Mouse (Mus musculus) kidney, postnatal 0 days (tissue): Measurements from ENCODE around the gene Pten. TPM values are rescaled to one million over a fixed set of nuclear protein-coding genes. Genes with fewer than 3 reads are reported as not detected.

Experiments
- ATAC-seq: fragments of 200-750 bp; cut with Nextera tagmentation; replicated peaks from 2 replicates; pipeline ENCODE4 v1.8.0; 2017; ENCODE audit warnings: low read depth, moderate number of reproducible peaks, moderate TSS enrichment, moderate library complexity; ENCODE audit not compliant: low FRiP score
- DNase-seq: peaks from one replicate; pipeline ENCODE4 v3.0.0-alpha.2; 2016; ENCODE audit warnings: low spot score
- H3K27ac ChIP-seq: fragments of 300-500 bp; sonication (generic); 2 replicates; pipeline ENCODE4 v1.5.1; 2014; ENCODE audit warnings: mild to moderate bottlenecking
- H3K27me3 ChIP-seq: fragments of 300-500 bp; sonication (generic); 2 replicates; pipeline ENCODE4 v1.6.1; 2014; ENCODE audit warnings: low read length, mixed read lengths; ENCODE audit not compliant: insufficient read depth
- H3K36me3 ChIP-seq: fragments of 300-500 bp; sonication (generic); 2 replicates; pipeline ENCODE4 v1.6.1; 2014; ENCODE audit warnings: low read length, mixed read lengths; ENCODE audit not compliant: insufficient read depth
- H3K4me1 ChIP-seq: fragments of 300-500 bp; sonication (generic); replicated peaks from 2 replicates; pipeline ENCODE4 v1.6.1; 2014; ENCODE audit warnings: antibody characterized with exemption, low read length, mixed read lengths; ENCODE audit not compliant: insufficient read depth
- H3K4me2 ChIP-seq: fragments of 300-500 bp; sonication (generic); 2 replicates; pipeline ENCODE4 v1.6.1; 2014; ENCODE audit warnings: mild to moderate bottlenecking, low read length, moderate library complexity, mixed read lengths
- H3K4me3 ChIP-seq: fragments of 300-500 bp; sonication (generic); replicated peaks from 2 replicates; pipeline ENCODE4 v1.5.1; 2014; ENCODE audit warnings: low read depth, low read length
- H3K9ac ChIP-seq: fragments of 300-500 bp; sonication (generic); 2 replicates; pipeline ENCODE4 v1.6.1; 2014; ENCODE audit warnings: low read depth, low read length
- H3K9me3 ChIP-seq: fragments of 300-500 bp; sonication (generic); replicated peaks from 2 replicates; pipeline ENCODE4 v1.6.1; 2016; ENCODE audit warnings: low read length, inconsistent platforms, mixed read lengths
- CTCF ChIP-seq: IDR thresholded peaks from 2 replicates; pipeline ENCODE4 v1.5.1; 2016; ENCODE audit warnings: antibody characterized with exemption, low read depth, mild to moderate bottlenecking, moderate library complexity
- WGBS: fragments of 180-500 bp; shearing (Covaris S2); extraction: QIAGEN DNeasy Blood & Tissue Kit; methylation state at CpG from one replicate; pipeline ENCODE4 v1.1.7; 2014; 5-methylcytosine and 5-hydroxymethylcytosine counted together
- polyA plus RNA-seq: library from polyadenylated mRNA; unstranded; fragments of >200 nt; fragmentation: Nextera tagmentation; extraction: Ambion mirVana; gene quantifications from 2 replicates; pipeline ENCODE4 v1.2.1, GENCODE M21; 2015

Pten gene
- polyA plus RNA-seq, 1 experiment from 2014 or later: 9.2 TPM

- Histone ChIP-seq H3K4me1 (no peaks in the 10 kb centered on the region), H3K27ac (no peak overlapping the region), H3K4me2 (peak overlapping the region; percentile 66), H3K36me3 (no peaks in the 10 kb centered on the region), H3K9me3 (no peaks in the 10 kb centered on the region), H3K27me3 (no peaks in the 10 kb centered on the region), H3K9ac (peak overlapping the region; percentile 98), H3K4me3 (peak overlapping the region; percentile 97)
- DNase-seq (no peak), ATAC-seq (no peak)
- no peak for TF ChIP-seq CTCF
- WGBS: under 1% methylated on average over 11 of the region's 11 CpGs
These were observed 1.5 kb downstream of the Pten start for GRCm38 (mm10) chr19:32758793-32759161.

GRCm38 (mm10) chr19:32759357-32760024, 2.2 kb downstream of the Pten start:
- no peaks in the 10 kb centered on the region for H3K36me3 ChIP-seq
- TF ChIP-seq CTCF: no peak
- H3K4me2 ChIP-seq: peak overlapping the region; percentile 66
- no peaks in the 10 kb centered on the region for H3K9me3 ChIP-seq
- 2% methylated on average over 8 of the region's 8 CpGs for WGBS
- H3K4me1 ChIP-seq: no peaks in the 10 kb centered on the region
- no peak overlapping the region for H3K27ac ChIP-seq
- ATAC-seq (no peak), DNase-seq (no peak)
- peak overlapping the region; percentile 97 for H3K4me3 ChIP-seq
- H3K9ac ChIP-seq: peak overlapping the region; percentile 98
- H3K27me3 ChIP-seq: no peaks in the 10 kb centered on the region

- no peak for TF ChIP-seq CTCF
- peak; percentile 43 for DNase-seq
- H3K27ac ChIP-seq: no peak overlapping the region
- no peaks in the 10 kb centered on the region for H3K9me3 ChIP-seq
- no peaks in the 10 kb centered on the region for H3K27me3 ChIP-seq
- H3K4me2 ChIP-seq: peak overlapping the region; percentile 66
- H3K9ac ChIP-seq: 0 out of 2 replicates have a peak overlapping the region, but pooled peaks have one; percentile 9
- H3K4me3 ChIP-seq: peak overlapping the region; percentile 97
- no peaks in the 10 kb centered on the region for H3K4me1 ChIP-seq
- no peaks in the 10 kb centered on the region for H3K36me3 ChIP-seq
- WGBS: 21% methylated on average over 6 of the region's 6 CpGs
- no peak for ATAC-seq
These were observed 3.2 kb downstream of the Pten start for GRCm38 (mm10) chr19:32760499-32760898.

GRCm38 (mm10) chr19:32761162-32761561, 3.9 kb downstream of the Pten start:
- H3K4me2 ChIP-seq: peak overlapping the region; percentile 66
- H3K9me3 ChIP-seq: no peaks in the 10 kb centered on the region
- no peaks in the 10 kb centered on the region for H3K36me3 ChIP-seq
- TF ChIP-seq CTCF: no peak
- H3K4me1 ChIP-seq: no peaks in the 10 kb centered on the region
- ATAC-seq (no peak), DNase-seq (no peak)
- no peaks in the 10 kb centered on the region for H3K27me3 ChIP-seq
- no peak overlapping the region; the same call in 1 of the 2 replicates for H3K4me3 ChIP-seq
- 59% methylated on average over 4 of the region's 4 CpGs for WGBS
- no peak overlapping the region for H3K9ac ChIP-seq
- H3K27ac ChIP-seq: no peak overlapping the region

- TF ChIP-seq CTCF: no peak
- ATAC-seq: no peak
- Histone ChIP-seq H3K4me1 (no peaks in the 10 kb centered on the region), H3K4me3 (no peak overlapping the region), H3K36me3 (no peaks in the 10 kb centered on the region), H3K9me3 (no peaks in the 10 kb centered on the region), H3K9ac (no peak overlapping the region), H3K27ac (no peak overlapping the region), H3K27me3 (no peaks in the 10 kb centered on the region), H3K4me2 (no peak overlapping the region)
- DNase-seq: no peak
- 51% methylated on average over 4 of the region's 4 CpGs for WGBS
These were observed 5.2 kb downstream of the Pten start for GRCm38 (mm10) chr19:32762493-32762892.

- DNase-seq: no peak
- no peak for TF ChIP-seq CTCF
- no peaks in the 10 kb centered on the region for H3K27me3 ChIP-seq
- H3K4me1 ChIP-seq: no peaks in the 10 kb centered on the region; the same call in 1 of the 2 replicates
- 17% methylated on average over 2 of the region's 2 CpGs for WGBS
- H3K4me2 ChIP-seq: no peak overlapping the region
- H3K9me3 ChIP-seq: no peaks in the 10 kb centered on the region
- no peak overlapping the region for H3K27ac ChIP-seq
- H3K9ac ChIP-seq: no peak overlapping the region
- ATAC-seq: no peak
- no peak overlapping the region for H3K4me3 ChIP-seq
- 0 out of 2 replicates have a peak, but pooled peaks cover 2% of the 10 kb centered on the region for H3K36me3 ChIP-seq
These were observed 21.1 kb downstream of the Pten start for GRCm38 (mm10) chr19:32778411-32778810.
